Mouse (Mus musculus): ENCODE measurements at regions not wholly inside any gene's neighbourhood (a gene's known extent, or its start where the extent isn't known, plus 50 kb on each side); places are given as distances from the start of the nearest gene placed in this dataset.
"Not testable (repeated sequence)": the region's sequence is repeated elsewhere in the genome, so short reads cannot be mapped to it uniquely, and the experiment has no call there.

- Histone ChIP-seq H3K9ac (replicated peaks; ENCODE audit: low read depth, low read length) (no peak overlapping the region), H3K9me3 (ENCODE audit: control insufficient read depth, low read length) (no peaks in the 10 kb centered on the region), H3K27ac (ENCODE audit: low read length) (no peak overlapping the region), H3K27me3 (replicated peaks; ENCODE audit: control insufficient read depth, insufficient read depth, low read length) (no peaks in the 10 kb centered on the region), H3K4me2 (ENCODE audit: low read length) (no peak overlapping the region), H3K4me1 (replicated peaks; ENCODE audit: control insufficient read depth, insufficient read depth, low read length) (peaks cover 6% of the 10 kb centered on the region), H3K4me3 (replicated peaks; ENCODE audit: low read length) (no peak overlapping the region), H3K36me3 (ENCODE audit: control insufficient read depth, insufficient read depth) (no peaks in the 10 kb centered on the region)
- no peak for ATAC-seq
- 89% methylated on average over 5 of the region's 5 CpGs for WGBS
These were observed 435.9 kb upstream of the Auts2 start for GRCm38 (mm10) chr5:132979013-132979412.

- no peak overlapping the region for H3K4me2 ChIP-seq (ENCODE audit: low read length)
- no peaks in the 10 kb centered on the region for H3K9me3 ChIP-seq (ENCODE audit: control insufficient read depth, low read length)
- ATAC-seq, result no peak
- no peaks in the 10 kb centered on the region for H3K27me3 ChIP-seq (replicated peaks; ENCODE audit: control insufficient read depth, insufficient read depth, low read length)
- H3K9ac ChIP-seq (replicated peaks; ENCODE audit: low read depth, low read length), result no peak overlapping the region
- no peak overlapping the region for H3K27ac ChIP-seq (ENCODE audit: low read length)
- WGBS, result 78% methylated on average over 4 of the region's 4 CpGs
- peaks cover 9% of the 10 kb centered on the region for H3K4me1 ChIP-seq (replicated peaks; ENCODE audit: control insufficient read depth, insufficient read depth, low read length)
- no peak overlapping the region for H3K4me3 ChIP-seq (replicated peaks; ENCODE audit: low read length)
- no peaks in the 10 kb centered on the region for H3K36me3 ChIP-seq (ENCODE audit: control insufficient read depth, insufficient read depth)
These were observed 432.3 kb upstream of the Auts2 start for GRCm38 (mm10) chr5:132975303-132975932.

GRCm38 (mm10) chr5:132974876-132975275, 431.7 kb upstream of the Auts2 start:
- Histone ChIP-seq H3K4me2 (ENCODE audit: low read length) (no peak overlapping the region), H3K27ac (ENCODE audit: low read length) (no peak overlapping the region), H3K9me3 (ENCODE audit: control insufficient read depth, low read length) (no peaks in the 10 kb centered on the region), H3K27me3 (replicated peaks; ENCODE audit: control insufficient read depth, insufficient read depth, low read length) (no peaks in the 10 kb centered on the region), H3K4me1 (replicated peaks; ENCODE audit: control insufficient read depth, insufficient read depth, low read length) (peaks cover 9% of the 10 kb centered on the region), H3K4me3 (replicated peaks; ENCODE audit: low read length) (no peak overlapping the region), H3K36me3 (ENCODE audit: control insufficient read depth, insufficient read depth) (no peaks in the 10 kb centered on the region), H3K9ac (replicated peaks; ENCODE audit: low read depth, low read length) (no peak overlapping the region)
- WGBS, result 6% methylated on average over 3 of the region's 3 CpGs
- no peak for ATAC-seq

GRCm38 (mm10) chr5:132971046-132971445, 427.9 kb upstream of the Auts2 start:
- Histone ChIP-seq H3K36me3 (ENCODE audit: control insufficient read depth, insufficient read depth) (no peaks in the 10 kb centered on the region), H3K27ac (ENCODE audit: low read length) (no peak overlapping the region), H3K9ac (replicated peaks; ENCODE audit: low read depth, low read length) (no peak overlapping the region), H3K4me2 (ENCODE audit: low read length) (no peak overlapping the region), H3K4me1 (replicated peaks; ENCODE audit: control insufficient read depth, insufficient read depth, low read length) (peaks cover 9% of the 10 kb centered on the region), H3K27me3 (replicated peaks; ENCODE audit: control insufficient read depth, insufficient read depth, low read length) (no peaks in the 10 kb centered on the region), H3K4me3 (replicated peaks; ENCODE audit: low read length) (no peak overlapping the region), H3K9me3 (ENCODE audit: control insufficient read depth, low read length) (no peaks in the 10 kb centered on the region)
- ATAC-seq, result 0 out of 2 replicates have a peak, but pooled peaks have one; percentile 18
- 37% methylated on average over 7 of the region's 7 CpGs for WGBS

- Histone ChIP-seq H3K27me3 (replicated peaks; ENCODE audit: control insufficient read depth, insufficient read depth, low read length) (no peaks in the 10 kb centered on the region), H3K36me3 (ENCODE audit: control insufficient read depth, insufficient read depth) (no peaks in the 10 kb centered on the region), H3K4me3 (replicated peaks; ENCODE audit: low read length) (no peak overlapping the region), H3K27ac (ENCODE audit: low read length) (no peak overlapping the region), H3K9ac (replicated peaks; ENCODE audit: low read depth, low read length) (no peak overlapping the region), H3K4me2 (ENCODE audit: low read length) (no peak overlapping the region), H3K9me3 (ENCODE audit: control insufficient read depth, low read length) (no peaks in the 10 kb centered on the region), H3K4me1 (replicated peaks; ENCODE audit: control insufficient read depth, insufficient read depth, low read length) (0 out of 2 replicates have a peak, but pooled peaks cover 3% of the 10 kb centered on the region)
- no peak for ATAC-seq
- 57% methylated on average over 5 of the region's 5 CpGs for WGBS
These were observed 426.2 kb upstream of the Auts2 start for GRCm38 (mm10) chr5:132969376-132969775.

GRCm38 (mm10) chr5:132959901-132960300, 416.8 kb upstream of the Auts2 start:
- no peaks in the 10 kb centered on the region for H3K36me3 ChIP-seq (ENCODE audit: control insufficient read depth, insufficient read depth)
- H3K4me1 ChIP-seq (replicated peaks; ENCODE audit: control insufficient read depth, insufficient read depth, low read length), result no peaks in the 10 kb centered on the region
- ATAC-seq, result no peak
- H3K27me3 ChIP-seq (replicated peaks; ENCODE audit: control insufficient read depth, insufficient read depth, low read length), result no peaks in the 10 kb centered on the region
- H3K4me2 ChIP-seq (ENCODE audit: low read length), result no peak overlapping the region
- H3K27ac ChIP-seq (ENCODE audit: low read length), result no peak overlapping the region
- no peaks in the 10 kb centered on the region for H3K9me3 ChIP-seq (ENCODE audit: control insufficient read depth, low read length)
- no peak overlapping the region for H3K9ac ChIP-seq (replicated peaks; ENCODE audit: low read depth, low read length)
- 94% methylated on average over 1 of the region's 1 CpGs for WGBS
- H3K4me3 ChIP-seq (replicated peaks; ENCODE audit: low read length), result no peak overlapping the region

GRCm38 (mm10) chr5:132956184-132956583, 413.0 kb upstream of the Auts2 start:
- H3K27me3 ChIP-seq (replicated peaks; ENCODE audit: control insufficient read depth, insufficient read depth, low read length), result no peaks in the 10 kb centered on the region
- no peaks in the 10 kb centered on the region for H3K36me3 ChIP-seq (ENCODE audit: control insufficient read depth, insufficient read depth)
- H3K4me3 ChIP-seq (replicated peaks; ENCODE audit: low read length), result no peak overlapping the region
- H3K4me1 ChIP-seq (replicated peaks; ENCODE audit: control insufficient read depth, insufficient read depth, low read length), result no peaks in the 10 kb centered on the region
- H3K27ac ChIP-seq (ENCODE audit: low read length), result no peak overlapping the region
- no peak overlapping the region for H3K4me2 ChIP-seq (ENCODE audit: low read length)
- H3K9ac ChIP-seq (replicated peaks; ENCODE audit: low read depth, low read length), result no peak overlapping the region
- ATAC-seq, result no peak
- 75% methylated on average over 5 of the region's 5 CpGs for whole genome bisulfite sequencing
- no peaks in the 10 kb centered on the region for H3K9me3 ChIP-seq (ENCODE audit: control insufficient read depth, low read length)

GRCm38 (mm10) chr5:132955051-132955450, 411.9 kb upstream of the Auts2 start:
- no peaks in the 10 kb centered on the region for H3K9me3 ChIP-seq (ENCODE audit: control insufficient read depth, low read length)
- H3K27ac ChIP-seq (ENCODE audit: low read length), result no peak overlapping the region
- no peaks in the 10 kb centered on the region for H3K36me3 ChIP-seq (ENCODE audit: control insufficient read depth, insufficient read depth)
- no peaks in the 10 kb centered on the region for H3K4me1 ChIP-seq (replicated peaks; ENCODE audit: control insufficient read depth, insufficient read depth, low read length)
- no peak overlapping the region for H3K9ac ChIP-seq (replicated peaks; ENCODE audit: low read depth, low read length)
- no peak overlapping the region for H3K4me3 ChIP-seq (replicated peaks; ENCODE audit: low read length)
- WGBS, result 87% methylated on average over 8 of the region's 8 CpGs
- no peaks in the 10 kb centered on the region for H3K27me3 ChIP-seq (replicated peaks; ENCODE audit: control insufficient read depth, insufficient read depth, low read length)
- no peak overlapping the region for H3K4me2 ChIP-seq (ENCODE audit: low read length)
- no peak for ATAC-seq

GRCm38 (mm10) chr5:132933439-132933980, 390.4 kb upstream of the Auts2 start:
- no peak for ATAC-seq
- no peak overlapping the region for H3K4me2 ChIP-seq (ENCODE audit: low read length)
- H3K27ac ChIP-seq (ENCODE audit: low read length), result no peak overlapping the region
- WGBS, result 73% methylated on average over 9 of the region's 9 CpGs
- no peaks in the 10 kb centered on the region for H3K27me3 ChIP-seq (replicated peaks; ENCODE audit: control insufficient read depth, insufficient read depth, low read length)
- H3K36me3 ChIP-seq (ENCODE audit: control insufficient read depth, insufficient read depth), result no peaks in the 10 kb centered on the region
- H3K4me3 ChIP-seq (replicated peaks; ENCODE audit: low read length), result no peak overlapping the region
- H3K9ac ChIP-seq (replicated peaks; ENCODE audit: low read depth, low read length), result no peak overlapping the region
- no peaks in the 10 kb centered on the region for H3K9me3 ChIP-seq (ENCODE audit: control insufficient read depth, low read length)
- H3K4me1 ChIP-seq (replicated peaks; ENCODE audit: control insufficient read depth, insufficient read depth, low read length), result no peaks in the 10 kb centered on the region

- not testable (repeated sequence) for H3K9ac ChIP-seq (replicated peaks; ENCODE audit: low read depth, low read length); H3K27me3 ChIP-seq (replicated peaks; ENCODE audit: control insufficient read depth, insufficient read depth, low read length); ATAC-seq; H3K36me3 ChIP-seq (ENCODE audit: control insufficient read depth, insufficient read depth); H3K27ac ChIP-seq (ENCODE audit: low read length); H3K4me3 ChIP-seq (replicated peaks; ENCODE audit: low read length); H3K4me1 ChIP-seq (replicated peaks; ENCODE audit: control insufficient read depth, insufficient read depth, low read length); H3K4me2 ChIP-seq (ENCODE audit: low read length); H3K9me3 ChIP-seq (ENCODE audit: control insufficient read depth, low read length)
- 85% methylated on average over 12 of the region's 12 CpGs for WGBS
These were observed 386.8 kb upstream of the Auts2 start for GRCm38 (mm10) chr5:132929955-132930354.
